Mouse (Mus musculus) myocyte (in vitro differentiated cells): ENCODE measurements at regions not wholly inside any gene's neighbourhood (a gene's known extent, or its start where the extent isn't known, plus 50 kb on each side); places are given as distances from the start of the nearest gene placed in this dataset.

Experiments used
- H3K27me3 ChIP-seq: one replicate; pipeline ENCODE4 v1.6.1; 2011; ENCODE audit not compliant: control insufficient read depth, insufficient read depth, insufficient read length
- H3K36me3 ChIP-seq: one replicate; pipeline ENCODE4 v1.6.1; 2011; ENCODE audit not compliant: control insufficient read depth, insufficient read depth
- H3K4me2 ChIP-seq: one replicate; pipeline ENCODE4 v1.6.1; 2011; ENCODE audit warnings: low read depth, control low read depth
- H3K4me3 ChIP-seq: one replicate; pipeline ENCODE4 v1.5.1; 2011; ENCODE audit warnings: mild to moderate bottlenecking, control low read depth, moderate library complexity
- H3K79me2 ChIP-seq: one replicate; pipeline ENCODE4 v1.6.1; 2011; ENCODE audit not compliant: control insufficient read depth, insufficient read depth
- H3ac ChIP-seq: one replicate; pipeline ENCODE4 v1.6.1; 2011; ENCODE audit not compliant: control insufficient read depth, insufficient read length
- CEBPB ChIP-seq: IDR thresholded peaks from 2 replicates; pipeline ENCODE4 v1.6.1; 2011; ENCODE audit warnings: mild to moderate bottlenecking, moderate library complexity; ENCODE audit not compliant: poor library complexity, insufficient read depth, severe bottlenecking
- E2F4 ChIP-seq: IDR thresholded peaks from one replicate; pipeline ENCODE4 v1.6.1; 2011; ENCODE audit warnings: mild to moderate bottlenecking, control low read depth, moderate library complexity; ENCODE audit not compliant: insufficient read depth
- MAX ChIP-seq: IDR thresholded peaks from one replicate; pipeline ENCODE4 v1.6.1; 2011; ENCODE audit warnings: low read depth, mild to moderate bottlenecking, control low read depth
- MYOD1 ChIP-seq, 3 experiments: IDR thresholded peaks; one replicate each; pipeline ENCODE4 v1.6.1; 2011; ENCODE audit warnings: control low read depth in 2 of 3, low read depth in 2 of 3, mild to moderate bottlenecking in 2 of 3, moderate library complexity in 1 of 3; ENCODE audit not compliant: insufficient read length in 2 of 3, control insufficient read depth in 1 of 3
- MYOG ChIP-seq, 3 experiments: IDR thresholded peaks; one replicate each; pipeline ENCODE4 v1.6.1; 2011; ENCODE audit warnings: control low read depth in 2 of 3, low read depth in 2 of 3, mild to moderate bottlenecking in 2 of 3; ENCODE audit not compliant: insufficient read length in 2 of 3, control insufficient read depth in 1 of 3, insufficient read depth in 1 of 3
- POLR2A ChIP-seq: IDR thresholded peaks from one replicate; pipeline ENCODE4 v1.6.1; 2011; ENCODE audit warnings: low read depth, mild to moderate bottlenecking, control low read depth, moderate library complexity; ENCODE audit not compliant: insufficient read length
- POLR2AphosphoS2 ChIP-seq: IDR thresholded peaks from one replicate; pipeline ENCODE4 v1.6.1; 2011; ENCODE audit warnings: low read depth, control low read depth; ENCODE audit not compliant: insufficient read length
- REST ChIP-seq: IDR thresholded peaks from one replicate; pipeline ENCODE4 v1.6.1; 2011; ENCODE audit warnings: mild to moderate bottlenecking, control low read depth, moderate library complexity; ENCODE audit not compliant: insufficient read depth, insufficient read length
- SRF ChIP-seq: IDR thresholded peaks from one replicate; pipeline ENCODE4 v1.6.1; 2011; ENCODE audit warnings: low read depth; ENCODE audit not compliant: control insufficient read depth, insufficient read length
- TCF12 ChIP-seq: IDR thresholded peaks from one replicate; pipeline ENCODE4 v1.6.1; 2011; ENCODE audit warnings: mild to moderate bottlenecking, control low read depth; ENCODE audit not compliant: poor library complexity, insufficient read depth, severe bottlenecking
- TCF3 ChIP-seq: IDR thresholded peaks from one replicate; pipeline ENCODE4 v1.6.1; 2011; ENCODE audit warnings: low read depth, control low read depth; ENCODE audit not compliant: insufficient read length
- USF1 ChIP-seq: IDR thresholded peaks from one replicate; pipeline ENCODE4 v1.6.1; 2011; ENCODE audit warnings: low read depth, mild to moderate bottlenecking, control low read depth, moderate library complexity

GRCm38 (mm10) chr4:7558721-7559120, 680.1 kb downstream of the Car8 start:
- Histone ChIP-seq H3K27me3 (no peaks in the 10 kb centered on the region), H3ac (no peak overlapping the region), H3K4me2 (no peak overlapping the region), H3K79me2 (no peaks in the 10 kb centered on the region), H3K4me3 (no peak overlapping the region), H3K36me3 (no peaks in the 10 kb centered on the region)
- TF ChIP-seq CEBPB (no peak), REST (no peak), MYOD1 (IDR thresholded peaks at IDR 0.05; ENCODE audit: control insufficient read depth in 1 of 3, insufficient read length in 2 of 3, low read depth in 2 of 3) (no peak), POLR2AphosphoS2 (no peak), E2F4 (no peak), MAX (no peak), USF1 (no peak), TCF3 (no peak), SRF (no peak), MYOG (IDR thresholded peaks at IDR 0.05; ENCODE audit: control insufficient read depth in 1 of 3, insufficient read depth in 1 of 3, insufficient read length in 2 of 3, low read depth in 2 of 3) (no peak), POLR2A (no peak), TCF12 (no peak)

GRCm38 (mm10) chr4:7534301-7534700, 704.5 kb downstream of the Car8 start:
- no peak overlapping the region for H3K4me3 ChIP-seq
- H3K79me2 ChIP-seq, result no peaks in the 10 kb centered on the region
- H3K4me2 ChIP-seq, result no peak overlapping the region
- TF ChIP-seq MYOG (IDR thresholded peaks at IDR 0.05; ENCODE audit: control insufficient read depth in 1 of 3, insufficient read depth in 1 of 3, insufficient read length in 2 of 3, low read depth in 2 of 3), result no peak
- no peak for TF ChIP-seq POLR2AphosphoS2
- TF ChIP-seq TCF12, result no peak
- no peak for TF ChIP-seq MYOD1 (IDR thresholded peaks at IDR 0.05; ENCODE audit: control insufficient read depth in 1 of 3, insufficient read length in 2 of 3, low read depth in 2 of 3)
- no peak for TF ChIP-seq TCF3
- H3K27me3 ChIP-seq, result no peaks in the 10 kb centered on the region
- H3ac ChIP-seq, result no peak overlapping the region
- no peaks in the 10 kb centered on the region for H3K36me3 ChIP-seq

- Histone ChIP-seq H3K4me3 (no peak overlapping the region), H3K27me3 (no peaks in the 10 kb centered on the region), H3ac (no peak overlapping the region), H3K4me2 (no peak overlapping the region), H3K79me2 (no peaks in the 10 kb centered on the region), H3K36me3 (no peaks in the 10 kb centered on the region)
- TF ChIP-seq MAX, result no peak
- TF ChIP-seq POLR2A, result no peak
- TF ChIP-seq E2F4, result no peak
- TF ChIP-seq CEBPB, result no peak
- TF ChIP-seq USF1, result no peak
- TF ChIP-seq POLR2AphosphoS2, result no peak
Measured at GRCm38 (mm10) chr4:7527718-7528117, 711.1 kb downstream of the Car8 start.

GRCm38 (mm10) chr4:7513081-7513480, 725.8 kb downstream of the Car8 start:
- no peak overlapping the region for H3ac ChIP-seq
- H3K36me3 ChIP-seq, result no peaks in the 10 kb centered on the region
- TF ChIP-seq CEBPB, result no peak
- TF ChIP-seq E2F4, result no peak
- TF ChIP-seq USF1, result no peak
- TF ChIP-seq REST, result no peak
- TF ChIP-seq TCF12, result no peak
- no peak for TF ChIP-seq TCF3
- TF ChIP-seq MYOD1 (IDR thresholded peaks at IDR 0.05; ENCODE audit: control insufficient read depth in 1 of 3, insufficient read length in 2 of 3, low read depth in 2 of 3), result no peak
- no peak for TF ChIP-seq POLR2A
- H3K4me3 ChIP-seq, result no peak overlapping the region
- no peak overlapping the region for H3K4me2 ChIP-seq
- H3K27me3 ChIP-seq, result no peaks in the 10 kb centered on the region
- no peaks in the 10 kb centered on the region for H3K79me2 ChIP-seq

- Histone ChIP-seq H3K4me3 (no peak overlapping the region), H3K79me2 (no peaks in the 10 kb centered on the region), H3K4me2 (no peak overlapping the region), H3K36me3 (no peaks in the 10 kb centered on the region), H3ac (no peak overlapping the region), H3K27me3 (no peaks in the 10 kb centered on the region)
- TF ChIP-seq CEBPB (no peak), MAX (no peak), TCF3 (no peak), POLR2AphosphoS2 (no peak)
Measured at GRCm38 (mm10) chr4:7485552-7485951, 753.3 kb downstream of the Car8 start.

- no peaks in the 10 kb centered on the region for H3K27me3 ChIP-seq
- H3K4me2 ChIP-seq, result no peak overlapping the region
- H3K4me3 ChIP-seq, result no peak overlapping the region
- no peaks in the 10 kb centered on the region for H3K79me2 ChIP-seq
- no peak overlapping the region for H3ac ChIP-seq
- H3K36me3 ChIP-seq, result no peaks in the 10 kb centered on the region
- TF ChIP-seq POLR2A (no peak), MYOD1 (IDR thresholded peaks at IDR 0.05; ENCODE audit: control insufficient read depth in 1 of 3, insufficient read length in 2 of 3, low read depth in 2 of 3) (no peak), POLR2AphosphoS2 (no peak), SRF (no peak), REST (no peak), USF1 (no peak), MAX (no peak), TCF3 (no peak), E2F4 (no peak), MYOG (IDR thresholded peaks at IDR 0.05; ENCODE audit: control insufficient read depth in 1 of 3, insufficient read depth in 1 of 3, insufficient read length in 2 of 3, low read depth in 2 of 3) (no peak), TCF12 (no peak), CEBPB (no peak)
Measured at GRCm38 (mm10) chr4:7455130-7455529, 783.7 kb downstream of the Car8 start.
